Mouse (Mus musculus): ENCODE data around the gene Acpp. TPM values are rescaled to one million over a fixed set of nuclear protein-coding genes. Genes with fewer than 3 reads are reported as not detected.

Acpp gene
- total RNA-seq, 2 experiments from 2014 or later = not detected

GRCm38 (mm10) chr9:104304800-104305199, 32.7 kb downstream of the Acpp start:
- DNase-seq = no peak

DNA sequence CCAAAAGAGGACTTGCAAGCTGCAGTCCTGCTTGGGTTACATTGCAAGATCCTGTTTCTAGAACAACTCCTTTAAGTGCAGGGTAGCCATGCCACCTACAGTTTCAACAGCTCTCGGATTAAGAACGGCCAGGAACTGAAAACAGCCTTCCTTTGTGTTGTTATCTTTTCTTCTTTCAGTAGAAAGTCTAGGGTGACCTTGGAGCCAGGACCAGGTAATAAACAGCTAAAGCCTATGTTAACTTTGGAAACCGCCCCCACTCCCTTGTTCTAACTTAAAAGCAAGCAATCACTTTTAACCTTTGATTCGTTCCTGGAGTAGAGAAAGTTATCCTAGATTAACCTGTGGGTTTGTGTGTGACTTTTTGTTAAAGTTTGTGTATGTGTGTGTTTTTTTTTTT, 33.2 kb downstream of the Acpp start:
- DNase-seq = no peak

GRCm38 (mm10) chr9:104300569-104300968, 37.0 kb downstream of the Acpp start:
- no peak for DNase-seq

DNA sequence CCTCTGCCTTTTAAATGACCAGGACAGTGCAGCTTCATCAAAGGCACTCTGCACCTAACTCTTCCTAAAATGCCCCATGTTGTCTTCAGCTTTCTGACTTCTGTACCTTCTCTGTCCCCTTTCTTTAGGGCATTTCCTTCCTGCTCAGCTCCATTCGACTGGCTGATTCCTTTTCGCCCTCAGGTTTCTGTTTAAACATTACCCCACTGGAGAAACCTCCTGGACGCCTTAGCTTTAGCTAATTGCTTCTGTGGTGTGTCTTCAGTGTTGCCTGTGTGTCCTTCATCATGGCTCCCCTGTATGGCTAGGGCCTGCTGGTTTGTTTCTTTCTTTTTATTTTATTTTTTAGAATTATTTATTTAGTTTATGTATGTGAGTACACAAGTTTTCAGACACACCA, 40.5 kb downstream of the Acpp start:
- DNase-seq = no peak

DNA sequence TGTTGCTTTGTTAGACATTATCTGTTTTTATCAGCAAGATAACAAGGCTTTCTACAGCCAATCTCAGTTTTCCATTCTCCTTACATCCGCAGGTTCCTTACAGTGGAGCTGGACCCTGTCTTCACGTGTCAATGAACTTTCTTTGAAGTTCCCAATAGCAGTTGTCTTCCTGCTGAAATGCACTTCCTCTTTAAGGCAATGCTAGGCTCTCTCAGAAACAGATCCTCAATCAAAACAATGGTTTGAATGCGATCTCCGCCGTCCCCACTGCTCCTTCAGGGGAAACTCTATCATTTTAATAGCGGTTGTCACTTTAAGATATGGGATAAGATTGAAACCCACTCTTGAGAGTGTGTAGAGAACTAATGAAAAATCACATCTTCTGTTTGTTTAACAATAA, 52.6 kb downstream of the Acpp start:
- DNase-seq = no peak

DNA sequence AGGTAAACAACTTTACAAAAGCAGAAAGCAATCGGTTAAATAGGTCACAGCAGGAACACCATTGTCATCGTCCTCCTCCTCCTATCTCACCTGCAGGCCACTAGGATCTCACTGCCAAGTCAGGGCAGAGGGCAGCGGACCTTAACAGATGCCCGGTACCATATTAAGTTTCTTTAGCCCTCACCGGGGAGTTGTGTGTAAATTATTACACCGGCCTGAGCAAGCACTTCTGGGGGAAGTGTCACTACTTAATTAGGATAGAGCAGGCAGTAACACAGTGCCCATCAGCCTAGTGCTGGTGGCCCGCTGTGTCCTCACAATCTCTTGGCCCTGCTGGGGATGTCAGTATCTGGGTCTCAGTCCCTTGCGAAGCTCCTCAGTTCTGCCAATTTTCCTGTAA, 55.0 kb downstream of the Acpp start:
- no peak for DNase-seq

- no peak for DNase-seq
These were observed 55.8 kb downstream of the Acpp start for GRCm38 (mm10) chr9:104281737-104282136.

DNA sequence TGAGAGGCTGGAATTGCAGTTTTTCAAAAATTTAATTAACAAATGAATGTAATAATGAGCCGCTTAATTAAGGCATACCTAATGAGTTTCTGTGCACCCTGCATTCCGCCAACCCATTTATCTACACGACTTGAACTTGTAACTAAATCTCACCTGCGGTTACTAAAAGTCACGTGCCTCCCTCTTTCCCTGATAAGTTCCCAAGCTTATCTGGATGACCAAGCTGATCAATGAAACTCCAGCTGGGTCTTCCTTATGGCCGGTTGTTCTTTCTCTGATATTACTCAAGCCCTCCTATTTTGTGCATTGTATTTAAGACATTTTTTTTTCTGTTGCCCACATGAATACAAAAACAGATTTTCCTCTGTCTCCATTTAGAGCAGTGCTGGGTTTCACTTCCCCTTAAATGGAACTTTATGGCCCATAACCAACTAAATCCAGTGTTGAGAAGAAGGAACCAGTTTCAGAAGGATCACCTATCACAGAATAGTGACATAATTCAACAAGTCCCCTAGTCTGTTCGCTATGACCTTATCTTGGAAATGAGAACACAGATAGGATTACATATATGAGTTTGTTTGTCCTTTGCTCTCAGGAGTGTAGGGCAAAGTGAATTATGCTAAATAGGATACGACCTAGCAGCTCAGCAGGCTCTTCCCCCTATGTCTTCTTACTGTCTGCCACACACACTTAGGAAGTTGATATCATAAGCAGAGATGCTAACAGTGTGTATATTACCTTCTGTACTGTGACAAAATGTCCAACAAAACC, 56.6 kb downstream of the Acpp start:
- no peak for DNase-seq

DNA sequence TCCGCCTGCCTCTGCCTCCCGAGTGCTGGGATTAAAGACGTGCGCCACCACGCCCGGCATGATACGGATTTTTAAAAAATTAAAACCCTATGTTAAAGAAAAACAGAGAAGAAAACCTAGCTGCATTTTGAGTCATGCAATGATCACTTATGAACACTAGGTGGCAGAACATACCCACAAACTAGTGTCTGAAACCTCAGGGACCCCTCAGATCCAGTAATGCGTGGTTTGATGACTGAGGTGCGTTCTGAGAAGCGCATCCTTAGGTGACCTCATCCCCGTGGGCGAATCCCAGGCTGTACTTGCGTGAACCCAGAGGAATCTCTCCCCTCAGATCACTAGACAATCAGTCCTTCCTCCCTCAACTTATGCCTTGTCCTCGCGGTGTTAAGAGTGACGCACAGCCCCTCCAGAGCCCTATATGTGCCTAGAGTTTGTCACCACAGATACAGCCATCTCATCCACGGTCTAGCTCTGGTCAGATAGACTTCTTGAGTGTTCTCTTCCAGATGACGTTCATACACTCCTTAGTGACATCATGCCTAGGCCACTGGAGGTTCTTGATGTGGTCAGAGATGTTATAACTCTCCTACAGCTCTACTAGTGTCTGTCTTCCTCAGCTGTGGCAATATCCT, 59.9 kb downstream of the Acpp start:
- DNase-seq = peak; percentile 13 to 26

GRCm38 (mm10) chr9:104275084-104275785, 62.3 kb downstream of the Acpp start:
- DNase-seq = no peak

DNA sequence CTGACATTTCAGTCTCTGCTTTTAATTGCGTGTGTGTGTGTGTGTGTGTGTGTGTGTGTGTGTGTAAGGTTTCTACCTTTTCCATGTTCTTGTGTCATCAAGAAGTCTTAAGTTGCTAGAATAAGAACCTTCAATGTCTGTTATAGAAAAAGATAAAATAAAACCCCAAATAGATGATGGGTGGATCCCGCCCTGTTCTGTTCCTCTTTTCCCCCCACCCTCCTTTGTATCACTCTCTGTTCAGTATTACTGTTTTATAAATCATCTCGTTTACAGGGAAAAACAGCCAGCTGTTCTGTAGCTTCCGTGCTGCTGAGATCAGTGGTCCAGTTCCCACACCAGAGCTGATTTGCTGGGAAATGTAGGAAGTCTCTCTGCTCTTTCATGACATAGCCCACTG, 65.5 kb downstream of the Acpp start:
- no peak for DNase-seq

GRCm38 (mm10) chr9:104271642-104272041, 65.9 kb downstream of the Acpp start:
- DNase-seq = no peak

DNA sequence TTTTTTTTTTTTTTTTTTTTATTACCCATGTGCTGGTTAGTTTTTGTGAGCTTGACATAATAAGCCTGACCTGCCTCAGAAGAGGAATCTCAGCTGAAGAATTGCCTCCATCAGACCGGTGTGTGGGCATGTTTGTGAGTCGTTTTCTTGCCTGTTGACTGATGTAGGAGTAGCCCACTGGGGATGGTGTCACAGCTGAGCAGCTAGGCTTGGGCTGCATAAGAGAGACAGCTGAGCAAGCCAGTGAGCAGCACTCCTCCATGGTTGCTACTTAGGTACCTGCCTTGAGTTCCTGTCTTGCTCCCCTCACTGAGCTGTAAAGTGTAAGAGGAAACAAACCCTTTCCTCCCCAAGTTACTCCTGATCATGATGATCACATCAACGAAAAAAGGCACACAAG, 67.6 kb downstream of the Acpp start:
- DNase-seq = no peak

GRCm38 (mm10) chr9:104269349-104269871, 68.1 kb downstream of the Acpp start:
- DNase-seq = no peak

GRCm38 (mm10) chr9:104264567-104264966, 73.0 kb downstream of the Acpp start:
- DNase-seq = no peak

DNA sequence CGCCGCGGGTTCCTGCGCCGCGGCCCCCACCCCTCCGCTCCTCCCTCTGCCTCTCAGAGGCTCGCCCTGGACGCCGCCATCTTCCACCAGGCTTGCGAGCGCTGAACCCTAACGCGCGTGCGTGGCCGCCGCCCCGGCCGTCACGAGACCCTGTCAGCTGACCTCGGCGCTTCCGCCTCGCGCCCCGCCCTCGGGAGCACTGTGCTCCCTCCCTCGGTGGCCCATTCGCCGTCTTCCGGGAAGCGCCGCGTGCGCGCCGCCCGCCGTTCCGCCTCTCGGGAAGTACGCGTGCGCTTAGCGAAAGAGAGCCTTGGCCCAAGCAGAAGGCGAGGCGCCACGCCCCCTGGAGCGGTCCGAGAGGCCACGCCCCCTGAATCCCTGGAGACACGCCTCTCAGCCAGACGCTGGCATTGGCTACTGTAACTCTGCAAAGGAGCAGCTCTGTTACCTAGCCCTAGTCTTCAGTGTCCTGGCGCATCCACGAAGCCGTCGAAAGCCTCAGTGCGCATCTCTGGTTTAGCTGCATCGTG, 74.7 kb downstream of the Acpp start, which contains the start of gene Dnajc13:
Dnajc13 (minus strand) TSS at position 108 of the 530 bp plus-strand sequence.
- DNase-seq = peak; percentile 98

DNA sequence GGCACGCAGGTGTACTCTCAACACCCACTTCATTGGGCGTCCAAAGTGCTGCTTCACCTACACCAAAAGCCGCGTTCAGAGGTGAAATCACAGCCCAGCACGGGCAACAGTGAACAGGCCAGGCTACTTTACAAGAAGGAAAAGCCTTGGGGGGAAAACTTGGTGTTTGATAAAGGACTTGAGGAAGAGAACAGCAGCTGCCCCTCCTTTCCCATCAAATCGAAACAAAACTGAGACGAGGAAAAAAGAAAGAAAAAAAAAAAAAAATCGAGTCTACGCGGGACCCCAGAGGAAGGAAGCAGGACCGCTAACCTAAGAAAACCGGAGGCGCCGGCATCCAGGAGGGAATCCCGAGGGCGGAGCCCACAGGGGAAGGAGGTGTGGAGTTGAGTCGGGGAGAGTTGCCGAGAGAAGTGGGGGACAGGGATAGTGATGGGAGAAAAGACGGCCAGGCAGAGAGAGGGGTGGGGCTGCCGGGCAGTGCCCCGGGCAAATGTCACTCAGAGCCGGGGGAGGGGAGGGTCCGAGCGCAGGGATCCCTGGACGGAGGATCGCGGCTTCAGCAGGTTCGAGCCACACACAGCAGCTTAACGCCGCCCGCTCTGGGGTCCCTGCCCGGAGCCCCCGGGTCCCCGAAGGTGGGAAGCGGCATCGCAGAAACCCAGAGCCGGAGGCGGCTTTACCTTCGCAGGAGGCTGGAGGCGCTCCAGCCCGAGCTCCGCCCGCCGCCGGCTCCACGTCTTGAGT, 75.4 kb downstream of the Acpp start:
- DNase-seq = no peak

DNA sequence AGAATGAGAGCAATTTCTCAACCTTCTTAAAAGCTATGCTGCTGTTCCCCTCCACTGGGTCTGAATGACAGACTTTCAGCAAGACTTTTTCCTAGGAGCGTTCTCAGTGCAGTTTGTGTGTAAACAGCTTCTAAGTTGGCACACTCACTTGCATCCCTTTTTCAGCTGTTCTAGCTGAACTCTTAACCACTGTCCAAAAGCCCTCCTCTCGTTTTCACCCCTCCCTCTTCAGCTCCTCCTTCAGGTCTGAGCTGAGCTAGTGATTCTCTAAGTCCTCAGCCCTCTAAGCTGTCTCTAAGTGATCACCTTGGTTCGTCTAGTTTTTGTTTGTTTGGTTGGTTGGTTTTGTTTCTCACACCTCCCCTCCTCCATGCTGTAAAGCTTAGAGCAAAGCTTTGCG, 77.2 kb downstream of the Acpp start:
- DNase-seq = no peak

DNA sequence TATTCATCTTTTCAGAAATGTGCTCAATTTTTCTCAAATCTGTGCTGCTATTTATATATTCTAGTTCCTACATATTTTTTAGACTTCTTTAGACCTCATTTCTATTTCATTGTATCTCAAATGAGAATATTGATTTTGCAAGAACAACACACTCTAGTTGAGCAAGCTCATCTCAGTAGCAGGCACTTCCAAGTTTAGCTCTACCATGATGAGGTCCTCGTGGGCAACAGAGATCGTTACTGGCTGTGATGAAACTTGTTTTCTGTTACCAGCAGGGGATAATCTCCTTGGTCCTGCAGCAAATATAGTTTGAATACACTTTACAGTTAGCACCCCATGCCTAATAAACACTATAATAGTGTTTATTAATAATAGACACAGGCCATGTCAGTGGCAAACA, 81.5 kb downstream of the Acpp start:
- DNase-seq = no peak

- no peak for DNase-seq
These were observed 83.0 kb downstream of the Acpp start for GRCm38 (mm10) chr9:104254408-104255180.

DNA sequence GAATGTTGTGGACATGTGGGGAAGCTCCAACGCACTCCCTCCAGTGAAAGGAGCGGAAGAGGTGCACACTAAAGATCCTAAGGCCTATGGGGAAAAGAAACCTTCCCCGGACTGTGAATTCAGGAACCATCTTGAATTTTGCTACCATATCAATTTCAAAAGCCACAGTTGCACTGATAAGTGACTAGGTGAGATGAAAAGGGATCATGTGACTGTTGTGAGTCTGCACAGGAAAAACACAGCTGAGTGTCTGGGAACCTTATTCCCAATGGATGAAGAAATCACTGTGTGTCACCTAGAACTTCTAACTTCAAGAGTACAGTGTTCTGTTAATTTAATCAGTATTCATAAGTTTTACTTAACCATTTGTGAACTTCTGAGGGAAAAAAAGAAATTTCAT, 84.9 kb downstream of the Acpp start:
- DNase-seq = no peak

DNA sequence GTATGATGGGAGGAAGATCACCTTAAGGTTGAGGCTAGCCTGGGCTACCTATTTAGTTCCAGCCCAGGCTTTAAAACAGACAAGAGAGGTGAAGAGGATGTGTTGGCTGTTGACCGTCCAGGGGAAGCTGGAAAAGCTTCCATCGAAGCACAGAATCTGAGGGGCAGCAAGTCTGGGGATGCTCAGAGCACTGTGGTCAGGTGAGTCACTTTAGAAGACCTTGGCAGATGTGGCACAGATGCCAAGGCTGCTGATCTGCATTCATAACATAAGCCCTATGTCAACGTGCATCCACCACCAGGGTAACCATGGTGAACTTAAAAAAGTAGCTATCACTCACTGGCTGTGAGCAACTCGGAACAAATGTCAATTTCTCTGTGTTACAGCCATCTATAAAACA, 85.9 kb downstream of the Acpp start:
- no peak for DNase-seq

Measured in layer of hippocampus, postnatal 36 days (tissue).